11 mouse cellular contexts compared by ENCODE assay signal in the genomic region with DNA sequence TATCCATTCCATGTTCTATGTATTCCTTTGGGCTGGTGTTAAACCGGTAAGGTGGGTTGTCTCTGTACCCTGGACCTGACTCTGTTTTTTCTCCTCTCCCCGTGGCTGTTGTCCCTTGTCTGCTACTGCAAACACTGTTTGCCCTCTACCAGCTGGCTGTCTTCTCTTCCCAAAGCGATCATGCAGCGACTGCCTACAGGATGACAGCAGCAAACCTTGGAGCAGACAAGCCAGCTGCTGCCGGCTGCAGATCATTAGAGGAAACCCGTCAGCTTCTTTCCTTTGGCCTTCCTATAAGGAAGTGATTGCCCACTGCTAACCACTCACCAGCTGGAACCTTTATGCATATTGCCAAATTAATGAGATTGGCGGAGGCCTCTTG. TPM values are rescaled to one million over a fixed set of nuclear protein-coding genes. Genes with fewer than 3 reads are reported as not detected.
DNase-seq lines count a peak whose midpoint lies in the region; ATAC-seq and TF ChIP-seq lines count a peak whose summit lies in the region.
"Had no signal": no experiment of that assay in that cellular context is flagged by ENCODE, and none has a peak within 500 bp of the region (broad histone marks: within the 10 kb centered on the region; RNA-seq: fewer than 3 reads in every experiment).

No protein-coding gene starts in this region.

- TF ChIP-seq CTCF in cerebellum, adult 2 months (IDR thresholded peaks at IDR 0.05; ENCODE audit: borderline replicate concordance, insufficient read depth, low read depth, low read length) = no peak

- ATAC-seq in hindbrain, embryonic 11.5 days (ENCODE audit: low FRiP score) = peak; percentile 70
- ATAC-seq in granulocyte monocyte progenitor cell, adult 5-6 weeks (replicated peaks; ENCODE audit: poor library complexity, severe bottlenecking) = peak; percentile 82
- no peak for ATAC-seq in liver, embryonic 12.5 days
- ATAC-seq in neural tube, embryonic 12.5 days (ENCODE audit: low FRiP score, low read depth) = peak; percentile 49; the same call in 1 of the 2 replicates

- intact Hi-C loops in left cerebral cortex, postnatal 36 days (cut with DNase I) = no loop called here

- no peak for TF ChIP-seq POLR2A in cerebellum, adult 2 months (IDR thresholded peaks at IDR 0.05; ENCODE audit: borderline replicate concordance, insufficient read depth, low read length)

- H3K4me3 ChIP-seq in hindbrain, embryonic 11.5 days (ENCODE audit: low read depth, low read length) = no peak overlapping the region
- no peak overlapping the region for H3K4me3 ChIP-seq in hindbrain, embryonic 10.5 days
- H3K4me3 ChIP-seq in liver, embryonic 12.5 days = no peak overlapping the region
- no peak overlapping the region for H3K4me3 ChIP-seq in neural tube, embryonic 12.5 days
- no peak overlapping the region for H3K4me3 ChIP-seq in cerebellum, adult 2 months (replicated peaks; ENCODE audit: insufficient read depth, low read depth, low read length)
- H3K4me3 ChIP-seq: myocyte had no signal

- H3K4me1 ChIP-seq in hindbrain, embryonic 11.5 days (replicated peaks; ENCODE audit: control insufficient read depth, insufficient read depth, low read length) = no peaks in the 10 kb centered on the region
- peaks cover 18% of the 10 kb centered on the region for H3K4me1 ChIP-seq in hindbrain, embryonic 10.5 days (replicated peaks)
- H3K4me1 ChIP-seq in liver, embryonic 12.5 days = peaks cover 70% of the 10 kb centered on the region
- 0 out of 2 replicates have a peak, but pooled peaks cover 3% of the 10 kb centered on the region for H3K4me1 ChIP-seq in neural tube, embryonic 12.5 days
- H3K4me1 ChIP-seq in cerebellum, adult 2 months (ENCODE audit: control insufficient read depth, insufficient read depth, low read length) = no peaks in the 10 kb centered on the region

- H3K9ac ChIP-seq in hindbrain, embryonic 11.5 days (ENCODE audit: low read depth, low read length) = no peak overlapping the region
- no peak overlapping the region for H3K9ac ChIP-seq in liver, embryonic 12.5 days
- no peak overlapping the region for H3K9ac ChIP-seq in neural tube, embryonic 12.5 days

- 54% methylated on average over 7 of the region's 7 CpGs for WGBS in hindbrain, embryonic 11.5 days
- WGBS in hindbrain, embryonic 10.5 days = 68% methylated on average over 7 of the region's 7 CpGs
- whole genome bisulfite sequencing in liver, embryonic 12.5 days (ENCODE audit: insufficient replicate concordance) = 49% methylated on average over 7 of the region's 7 CpGs
- WGBS in neural tube, embryonic 12.5 days = 61% methylated on average over 7 of the region's 7 CpGs
- WGBS in cerebellum, adult 2 months = 36% methylated on average over 7 of the region's 7 CpGs

- H3K9me3 ChIP-seq in hindbrain, embryonic 11.5 days (ENCODE audit: control insufficient read depth, low read length) = no peaks in the 10 kb centered on the region
- no peaks in the 10 kb centered on the region for H3K9me3 ChIP-seq in hindbrain, embryonic 10.5 days
- no peaks in the 10 kb centered on the region for H3K9me3 ChIP-seq in liver, embryonic 12.5 days (replicated peaks)
- H3K9me3 ChIP-seq in neural tube, embryonic 12.5 days = no peaks in the 10 kb centered on the region

- no peak for DNase-seq in hindbrain, embryonic 11.5 days (ENCODE audit: low spot score)
- no peak for DNase-seq in hindbrain, embryonic 10.5 days (ENCODE audit: low spot score)
- DNase-seq in left cerebral cortex, postnatal 36 days (ENCODE audit: low spot score in 2 of 2) = no peak
- DNase-seq in thymus, postnatal 25 days = no peak
- DNase-seq in cerebellum, adult 2 months = no peak
- DNase-seq: cerebellum, adult 18-20 months; heart, postnatal 14 days had no signal

- H3K27me3 ChIP-seq in hindbrain, embryonic 11.5 days (ENCODE audit: control insufficient read depth, insufficient read depth, low read length) = no peaks in the 10 kb centered on the region
- H3K27me3 ChIP-seq in hindbrain, embryonic 10.5 days (ENCODE audit: insufficient read depth, poor library complexity, severe bottlenecking) = no peaks in the 10 kb centered on the region
- no peaks in the 10 kb centered on the region for H3K27me3 ChIP-seq in liver, embryonic 12.5 days (replicated peaks)
- no peaks in the 10 kb centered on the region for H3K27me3 ChIP-seq in neural tube, embryonic 12.5 days (replicated peaks)
- H3K27me3 ChIP-seq in cerebellum, adult 2 months (ENCODE audit: control insufficient read depth, insufficient read depth, low read length) = no peaks in the 10 kb centered on the region

- no peaks in the 10 kb centered on the region for H3K36me3 ChIP-seq in hindbrain, embryonic 11.5 days (ENCODE audit: control insufficient read depth, insufficient read depth, low read length)
- H3K36me3 ChIP-seq in hindbrain, embryonic 10.5 days = no peaks in the 10 kb centered on the region
- H3K36me3 ChIP-seq in liver, embryonic 12.5 days = no peaks in the 10 kb centered on the region
- H3K36me3 ChIP-seq in neural tube, embryonic 12.5 days = no peaks in the 10 kb centered on the region

- no peak overlapping the region for H3K4me2 ChIP-seq in hindbrain, embryonic 11.5 days (replicated peaks; ENCODE audit: low read depth, low read length)
- H3K4me2 ChIP-seq in liver, embryonic 12.5 days = no peak overlapping the region
- H3K4me2 ChIP-seq in neural tube, embryonic 12.5 days (replicated peaks) = no peak overlapping the region

- no peak overlapping the region for H3K27ac ChIP-seq in hindbrain, embryonic 11.5 days (ENCODE audit: low read depth, low read length)
- H3K27ac ChIP-seq in hindbrain, embryonic 10.5 days = no peak overlapping the region
- peak overlapping the region; percentile 80 for H3K27ac ChIP-seq in liver, embryonic 12.5 days
- no peak overlapping the region for H3K27ac ChIP-seq in neural tube, embryonic 12.5 days
- H3K27ac ChIP-seq in cerebellum, adult 2 months (ENCODE audit: insufficient read depth, low read length) = no peak overlapping the region

RNA-seq across cellular contexts. Expression of gene Bmp2k, which starts 56.4 kb away (rescaled TPM):
- 11.1 and 13.7 TPM in 2 replicates for polyA plus RNA-seq in hindbrain, embryonic 11.5 days (2014; fragmentation: Nextera tagmentation; extraction: Ambion mirVana)
- polyA plus RNA-seq in hindbrain, embryonic 10.5 days (2016; fragmentation: Nextera tagmentation; extraction: Ambion mirVana) = 10.1 and 10.2 TPM in 2 replicates
- 23.5 and 25.2 TPM in 2 replicates for total RNA-seq in granulocyte monocyte progenitor cell, adult 5-6 weeks (2014; fragmentation: Nextera tagmentation)
- 16.2 and 18.1 TPM in 2 replicates for total RNA-seq in granulocyte monocyte progenitor cell, adult 5-6 weeks (2017)
- polyA plus RNA-seq in liver, embryonic 12.5 days (2016; fragmentation: Nextera tagmentation; extraction: Ambion mirVana) = 57.2 and 59.8 TPM in 2 replicates
- 10.8 and 11.2 TPM in 2 replicates for polyA plus RNA-seq in neural tube, embryonic 12.5 days (2016; fragmentation: Nextera tagmentation; extraction: Ambion mirVana)
- total RNA-seq in left cerebral cortex, postnatal 36 days (2021) = 10 to 100 TPM; 12.6 to 12.9 TPM
- polyA plus RNA-seq in cerebellum, adult 2 months (2012; rRNA removed) = 10.3 and 11.4 TPM in 2 replicates
